Mouse (Mus musculus) limb, embryonic 15.5 days (tissue): ENCODE results near the gene Prn. TPM values are rescaled to one million over a fixed set of nuclear protein-coding genes. Genes with fewer than 3 reads are reported as not detected.

Source experiments
- ATAC-seq: fragments of 200-750 bp; cut with Nextera tagmentation; 2 replicates; pipeline ENCODE4 v1.8.0; 2017; ENCODE audit warnings: low read depth, moderate TSS enrichment; ENCODE audit not compliant: insufficient number of reproducible peaks, low FRiP score, low TSS enrichment
- H3K27ac ChIP-seq: fragments of 300-500 bp; sonication (generic); 2 replicates; pipeline ENCODE4 v1.5.1; 2015; ENCODE audit warnings: moderate library complexity, mild to moderate bottlenecking, inconsistent platforms
- H3K27me3 ChIP-seq: fragments of 300-500 bp; sonication (generic); 2 replicates; pipeline ENCODE4 v1.6.1; 2015; ENCODE audit warnings: inconsistent platforms
- H3K36me3 ChIP-seq: fragments of 300-500 bp; sonication (generic); 2 replicates; pipeline ENCODE4 v1.6.1; 2015; ENCODE audit warnings: inconsistent platforms
- H3K4me1 ChIP-seq: fragments of 300-500 bp; sonication (generic); 2 replicates; pipeline ENCODE4 v1.6.1; 2015; ENCODE audit warnings: inconsistent platforms
- H3K4me2 ChIP-seq: fragments of 300-500 bp; sonication (generic); 2 replicates; pipeline ENCODE4 v1.6.1; 2015; ENCODE audit warnings: mild to moderate bottlenecking, inconsistent platforms
- H3K4me3 ChIP-seq: fragments of 300-500 bp; sonication (generic); 2 replicates; pipeline ENCODE4 v1.5.1; 2015; ENCODE audit warnings: mild to moderate bottlenecking, inconsistent platforms
- H3K9ac ChIP-seq: fragments of 300-500 bp; sonication (generic); 2 replicates; pipeline ENCODE4 v1.6.1; 2015; ENCODE audit warnings: inconsistent platforms
- H3K9me3 ChIP-seq: fragments of 300-500 bp; sonication (generic); 2 replicates; pipeline ENCODE4 v1.6.1; 2016; ENCODE audit warnings: inconsistent platforms
- WGBS: fragments of 180-500 bp; shearing (Covaris S2); methylation state at CpG from one replicate; pipeline ENCODE4 v1.1.7; 2015; 5-methylcytosine and 5-hydroxymethylcytosine counted together
- polyA plus RNA-seq: library from polyadenylated mRNA; unstranded; fragments of >200 nt; fragmentation: Nextera tagmentation; extraction: Ambion mirVana; gene quantifications from 2 replicates; pipeline ENCODE4 v1.2.1, GENCODE M21; 2015

Gene Prn
- polyA plus RNA-seq, 1 experiment from 2014 or later, result not detected

DNA sequence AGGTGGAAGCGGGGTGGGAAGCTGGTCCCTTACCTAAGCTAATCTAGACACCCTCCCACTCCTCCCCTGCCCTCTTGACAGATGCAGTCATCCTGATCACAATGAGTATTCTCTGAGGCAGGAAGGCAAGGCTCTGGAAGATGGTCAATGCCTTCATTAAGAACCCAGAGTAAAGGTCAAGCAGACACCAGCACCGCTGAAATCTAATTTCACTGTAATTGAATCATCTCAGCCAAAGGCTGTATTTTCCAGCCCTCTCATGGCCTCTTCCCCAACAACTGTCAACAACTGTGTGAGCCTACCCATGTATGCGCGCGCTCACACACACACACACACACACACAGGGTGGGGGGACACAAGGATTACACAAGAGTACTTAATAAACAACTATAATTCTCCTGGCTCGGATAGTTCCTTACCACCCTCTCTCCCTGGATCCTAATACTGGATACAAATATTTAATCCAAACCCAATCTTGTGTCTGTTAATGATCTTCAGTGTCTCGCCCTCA is 1.4 kb upstream of the Prn start:
- Histone ChIP-seq H3K9ac (no peak overlapping the region), H3K4me2 (no peak overlapping the region), H3K4me3 (no peak overlapping the region), H3K27ac (no peak overlapping the region), H3K9me3 (no peaks in the 10 kb centered on the region), H3K4me1 (0 out of 2 replicates have a peak, but pooled peaks cover 4% of the 10 kb centered on the region), H3K27me3 (no peaks in the 10 kb centered on the region), H3K36me3 (no peaks in the 10 kb centered on the region)
- no peak for ATAC-seq
- WGBS, result 95% methylated on average over 7 of the region's 7 CpGs

DNA sequence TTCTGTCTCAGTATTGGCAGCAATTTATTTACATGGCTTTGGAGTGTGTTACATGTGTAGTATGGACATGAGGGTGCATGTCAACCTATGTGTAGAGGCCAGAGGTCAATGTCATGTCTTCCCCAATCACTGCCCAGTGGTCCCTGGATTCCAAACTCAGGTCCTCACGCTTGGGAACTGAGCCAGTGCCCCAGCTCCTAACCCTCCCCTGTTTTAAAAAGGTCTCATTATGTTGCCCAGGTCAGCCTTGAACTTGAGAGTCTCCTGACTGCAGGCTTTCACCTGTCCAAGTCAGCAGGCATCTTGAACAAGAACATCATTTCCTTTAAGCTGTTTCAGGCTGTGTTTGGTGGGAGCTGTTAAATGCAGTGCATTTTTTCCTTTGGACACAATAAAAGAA is 851 bp upstream of the Prn start:
- Histone ChIP-seq H3K36me3 (no peaks in the 10 kb centered on the region), H3K4me2 (peak overlapping the region; percentile 82; the same call in 1 of the 2 replicates), H3K27ac (no peak overlapping the region), H3K27me3 (no peaks in the 10 kb centered on the region), H3K9me3 (no peaks in the 10 kb centered on the region), H3K4me3 (no peak overlapping the region), H3K4me1 (0 out of 2 replicates have a peak, but pooled peaks cover 4% of the 10 kb centered on the region), H3K9ac (no peak overlapping the region)
- no peak for ATAC-seq
- 76% methylated on average over 1 of the region's 1 CpGs for WGBS

DNA sequence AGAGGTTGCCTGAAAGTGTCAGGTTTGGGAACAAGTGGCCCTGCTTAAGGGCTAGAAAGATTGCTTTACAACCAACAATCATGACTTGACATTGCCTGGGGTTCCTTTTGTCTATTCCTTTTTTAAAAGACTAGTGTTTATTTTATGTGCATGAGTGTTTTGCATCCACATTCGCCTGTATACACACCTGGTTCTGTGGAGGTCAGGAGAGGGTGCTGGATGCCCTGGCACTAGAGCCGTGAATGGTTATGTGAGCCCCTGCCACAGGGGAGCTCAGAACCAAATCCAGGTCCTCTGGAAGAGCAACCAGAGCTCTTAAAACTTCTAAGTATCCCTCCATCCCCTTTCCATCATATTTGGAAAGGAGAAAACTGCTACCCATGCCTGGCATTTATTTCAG is 1.1 kb downstream of the Prn start:
- no peak overlapping the region for H3K9ac ChIP-seq
- 48% methylated on average over 2 of the region's 2 CpGs for WGBS
- no peak for ATAC-seq

DNA sequence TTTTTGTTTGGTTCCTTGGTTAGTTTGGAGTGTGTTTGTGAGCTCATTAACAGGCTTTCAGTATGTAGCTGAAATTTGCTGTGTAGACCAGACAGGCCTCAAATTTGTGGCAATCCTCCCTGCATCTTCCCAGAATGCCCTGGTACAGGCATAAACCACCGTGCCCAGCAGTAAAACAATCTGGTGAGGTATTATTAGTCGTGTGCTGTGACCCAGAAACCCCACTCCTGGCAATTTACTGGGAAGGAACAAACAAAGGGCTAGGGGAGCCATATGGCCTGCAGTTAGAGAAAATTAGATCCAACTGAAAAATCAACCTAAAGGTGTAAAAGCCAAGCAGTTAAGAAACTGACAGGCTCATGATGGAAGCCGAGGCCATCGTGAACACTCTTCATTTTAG is 1.6 kb downstream of the Prn start:
- 29% methylated on average over 4 of the region's 4 CpGs for WGBS
- Histone ChIP-seq H3K27me3 (no peaks in the 10 kb centered on the region), H3K36me3 (no peaks in the 10 kb centered on the region), H3K4me2 (no peak overlapping the region), H3K27ac (no peak overlapping the region), H3K4me1 (0 out of 2 replicates have a peak, but pooled peaks cover 4% of the 10 kb centered on the region), H3K9me3 (no peaks in the 10 kb centered on the region), H3K9ac (no peak overlapping the region), H3K4me3 (no peak overlapping the region)
- no peak for ATAC-seq

More for the DNA sequence above, 1.1 kb downstream of the Prn start:
- H3K27me3 ChIP-seq, result no peaks in the 10 kb centered on the region
- peak overlapping the region; percentile 82 for H3K4me2 ChIP-seq
- H3K27ac ChIP-seq, result no peak overlapping the region
- H3K4me3 ChIP-seq, result peak overlapping the region; percentile 73
- no peaks in the 10 kb centered on the region for H3K9me3 ChIP-seq
- H3K4me1 ChIP-seq, result 0 out of 2 replicates have a peak, but pooled peaks cover 4% of the 10 kb centered on the region
- no peaks in the 10 kb centered on the region for H3K36me3 ChIP-seq

DNA sequence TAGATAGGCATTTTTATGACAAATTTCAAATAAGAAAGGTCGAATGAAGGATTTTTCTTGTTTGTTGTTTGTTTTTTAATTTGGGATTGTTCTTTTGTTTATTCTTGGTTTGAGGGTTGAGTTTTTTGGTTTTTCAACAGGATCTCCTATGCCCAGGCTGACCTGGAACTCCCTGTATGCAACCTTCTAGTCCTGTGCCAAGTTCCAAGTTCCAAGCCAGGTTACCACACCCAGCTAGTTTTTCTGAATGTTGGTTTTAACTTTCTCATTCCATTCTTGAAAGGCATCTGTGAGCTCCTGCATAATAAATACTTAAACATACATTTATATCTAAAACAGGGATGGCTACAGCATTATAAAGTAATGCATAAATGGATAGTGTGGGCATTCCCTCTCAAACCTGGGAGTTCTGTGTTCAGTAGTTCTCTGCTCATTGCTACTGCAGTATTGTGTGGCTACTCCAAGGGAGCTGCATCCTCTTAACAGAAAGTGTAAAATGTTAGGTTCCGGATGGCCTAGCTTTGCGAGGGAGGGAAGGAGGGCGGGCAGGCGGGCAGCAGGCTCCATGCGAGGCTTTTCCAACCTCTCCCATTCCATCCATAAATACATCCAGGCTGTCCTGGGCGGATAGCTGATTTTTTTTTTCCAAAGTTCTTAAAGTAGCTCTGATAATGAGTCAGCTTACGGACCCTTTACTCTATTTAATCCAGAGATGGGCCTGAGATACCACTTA is 2.9 kb downstream of the Prn start:
- no peak overlapping the region for H3K27ac ChIP-seq
- no peak for ATAC-seq
- no peak overlapping the region for H3K9ac ChIP-seq
- H3K4me3 ChIP-seq, result no peak overlapping the region
- peaks cover 2% of the 10 kb centered on the region; the same call in 1 of the 2 replicates for H3K36me3 ChIP-seq
- H3K9me3 ChIP-seq, result no peaks in the 10 kb centered on the region
- no peaks in the 10 kb centered on the region for H3K27me3 ChIP-seq
- H3K4me2 ChIP-seq, result no peak overlapping the region
- 0 out of 2 replicates have a peak, but pooled peaks cover 4% of the 10 kb centered on the region for H3K4me1 ChIP-seq
- WGBS, result 71% methylated on average over 8 of the region's 8 CpGs

DNA sequence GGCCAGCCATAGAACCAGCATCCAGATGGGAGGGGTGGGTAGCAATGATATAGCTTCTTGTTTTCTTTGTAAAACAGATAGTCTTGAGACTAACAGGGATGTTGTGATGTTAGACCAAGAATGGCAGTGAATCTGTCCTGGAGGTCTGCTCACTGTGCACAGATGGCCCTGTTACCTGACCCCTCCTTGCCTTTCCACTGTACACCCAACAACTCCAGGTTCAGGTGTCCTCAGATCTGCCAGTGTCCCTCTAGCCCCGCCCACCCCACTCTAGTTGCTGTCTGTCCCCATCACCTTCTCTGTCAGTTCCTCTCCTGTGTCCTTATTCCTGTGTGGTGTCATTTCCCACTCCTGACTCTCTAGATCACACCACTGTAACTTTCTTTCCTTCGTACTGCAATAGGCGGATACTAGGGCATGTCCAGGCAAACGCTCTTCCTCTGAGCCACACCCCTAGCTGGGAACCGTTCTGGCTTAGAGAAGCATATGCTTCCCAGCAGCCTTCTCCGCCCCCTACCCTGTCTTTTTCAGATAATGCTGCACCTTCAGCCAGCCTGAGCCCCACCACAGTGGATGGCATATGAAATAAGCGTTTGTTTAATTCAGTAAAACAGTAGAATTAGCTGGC is 22.6 kb downstream of the Prn start:
- no peak overlapping the region for H3K4me3 ChIP-seq
- H3K27ac ChIP-seq, result no peak overlapping the region
- WGBS, result 62% methylated on average over 7 of the region's 7 CpGs
- no peaks in the 10 kb centered on the region for H3K9me3 ChIP-seq
- H3K4me2 ChIP-seq, result no peak overlapping the region
- peaks cover 6% of the 10 kb centered on the region for H3K36me3 ChIP-seq
- no peak overlapping the region for H3K9ac ChIP-seq
- H3K4me1 ChIP-seq, result peaks cover 12% of the 10 kb centered on the region
- ATAC-seq, result no peak
- no peaks in the 10 kb centered on the region for H3K27me3 ChIP-seq

DNA sequence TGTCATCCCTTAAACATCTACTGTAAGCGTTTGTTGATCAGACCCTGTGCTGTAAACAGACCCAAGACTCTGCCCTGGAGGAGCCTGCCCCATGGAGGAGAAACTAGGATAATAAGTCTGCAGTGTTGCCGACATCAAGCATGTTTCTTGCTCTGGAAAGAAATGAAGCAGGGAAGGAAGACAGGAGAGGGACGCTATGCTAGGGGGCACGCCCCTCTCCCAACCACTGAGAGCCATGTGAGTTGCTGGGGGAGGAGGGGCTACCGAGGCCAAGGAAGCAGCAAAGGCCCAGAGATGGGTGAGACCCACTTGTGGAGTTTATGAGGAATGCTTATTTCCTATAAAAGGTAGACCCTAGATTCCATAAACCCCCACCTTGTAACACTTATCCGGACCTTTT is 23.3 kb downstream of the Prn start:
- WGBS, result 27% methylated on average over 6 of the region's 6 CpGs
- ATAC-seq, result no peak
- no peaks in the 10 kb centered on the region for H3K27me3 ChIP-seq
- H3K4me2 ChIP-seq, result no peak overlapping the region
- no peak overlapping the region for H3K9ac ChIP-seq
- peaks cover 6% of the 10 kb centered on the region for H3K36me3 ChIP-seq
- H3K4me1 ChIP-seq, result peaks cover 12% of the 10 kb centered on the region
- no peak overlapping the region for H3K27ac ChIP-seq
- no peaks in the 10 kb centered on the region for H3K9me3 ChIP-seq
- no peak overlapping the region for H3K4me3 ChIP-seq

DNA sequence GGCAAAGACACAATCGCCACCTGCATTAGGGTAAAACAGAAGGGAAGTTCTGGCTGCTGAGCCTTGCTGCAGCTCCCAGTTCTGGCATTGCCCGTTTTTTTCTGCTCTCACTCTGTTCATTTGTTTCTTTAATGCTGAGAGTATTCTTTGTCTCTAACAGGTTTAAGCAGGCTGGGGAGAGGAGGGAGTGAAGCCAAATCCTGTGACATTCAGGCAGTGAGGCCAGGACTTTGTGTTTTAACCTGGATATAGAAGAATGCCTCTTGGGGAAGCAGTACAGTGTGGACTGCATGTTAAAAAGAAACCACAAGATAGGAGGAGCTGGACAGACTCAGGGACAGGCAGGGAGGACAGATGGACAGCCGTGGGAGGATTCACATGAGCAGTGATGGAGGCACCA is 23.8 kb downstream of the Prn start:
- Histone ChIP-seq H3K4me1 (peaks cover 12% of the 10 kb centered on the region), H3K36me3 (peaks cover 6% of the 10 kb centered on the region), H3K4me2 (no peak overlapping the region), H3K9ac (no peak overlapping the region), H3K27ac (no peak overlapping the region), H3K27me3 (no peaks in the 10 kb centered on the region), H3K9me3 (no peaks in the 10 kb centered on the region), H3K4me3 (no peak overlapping the region)
- ATAC-seq, result no peak
- 60% methylated on average over 3 of the region's 3 CpGs for WGBS

DNA sequence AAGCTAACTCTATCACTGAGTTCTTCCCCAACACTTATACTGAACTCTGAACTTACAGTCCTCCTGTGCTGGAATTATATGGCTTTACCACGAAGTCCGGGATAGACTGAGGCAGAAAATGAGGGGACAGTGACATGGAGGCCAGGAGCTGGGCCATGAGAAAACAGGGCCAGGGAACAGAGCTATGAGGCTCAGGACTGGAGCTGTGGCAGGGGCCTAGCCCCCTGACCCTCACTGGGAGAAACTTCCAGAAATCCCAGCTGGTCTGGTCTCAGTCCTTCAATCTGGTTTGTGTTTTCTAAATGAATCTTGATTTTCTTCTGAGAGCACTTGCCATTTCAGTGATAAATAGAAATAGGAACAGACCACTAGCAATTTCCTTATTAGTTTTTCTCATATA is 24.5 kb downstream of the Prn start:
- peaks cover 12% of the 10 kb centered on the region for H3K4me1 ChIP-seq
- no peak for ATAC-seq
- no peak overlapping the region for H3K9ac ChIP-seq

DNA sequence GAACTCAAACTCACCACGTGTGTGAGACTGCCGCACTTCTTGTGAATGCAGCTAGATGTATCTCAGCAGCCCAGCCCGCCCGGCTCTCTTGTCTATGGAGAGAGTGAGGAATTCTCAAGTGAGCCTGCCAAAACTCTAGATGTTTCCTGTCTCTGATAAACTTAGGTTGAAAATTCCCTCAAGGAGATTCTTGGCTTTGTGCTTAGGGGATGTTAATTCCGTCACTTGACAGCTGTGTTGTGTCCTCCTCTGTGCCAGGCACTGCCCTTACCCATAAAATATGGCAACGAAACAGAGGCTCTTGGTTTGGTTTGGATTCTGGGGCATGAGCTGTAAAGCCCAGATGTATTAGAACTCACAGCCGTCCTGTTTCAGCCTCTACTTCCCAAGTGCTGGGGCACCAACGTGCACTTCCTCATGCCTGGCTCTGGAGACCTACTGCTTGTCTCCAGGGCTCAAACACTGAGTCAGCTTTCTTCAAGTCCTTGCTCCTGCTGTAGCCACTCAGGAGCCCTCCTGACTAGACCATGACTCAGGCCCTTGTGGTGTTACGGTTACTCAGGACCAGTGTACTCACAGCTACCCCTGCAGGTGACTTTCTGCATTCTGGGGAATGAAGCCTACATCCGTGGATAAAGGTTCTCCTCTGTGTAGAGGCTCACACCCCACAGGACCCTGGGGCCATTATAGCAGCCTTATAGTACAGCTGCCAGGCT is 25.8 kb downstream of the Prn start:
- Histone ChIP-seq H3K36me3 (peaks cover 6% of the 10 kb centered on the region), H3K27me3 (no peaks in the 10 kb centered on the region), H3K4me1 (peaks cover 12% of the 10 kb centered on the region), H3K4me3 (no peak overlapping the region), H3K4me2 (no peak overlapping the region), H3K9ac (no peak overlapping the region), H3K27ac (no peak overlapping the region), H3K9me3 (no peaks in the 10 kb centered on the region)
- 74% methylated on average over 10 of the region's 10 CpGs for WGBS
- no peak for ATAC-seq

More for the DNA sequence above, 24.5 kb downstream of the Prn start:
- no peak overlapping the region for H3K4me2 ChIP-seq
- 89% methylated on average over 2 of the region's 2 CpGs for WGBS
- no peaks in the 10 kb centered on the region for H3K9me3 ChIP-seq
- H3K36me3 ChIP-seq, result peaks cover 6% of the 10 kb centered on the region
- H3K27ac ChIP-seq, result no peak overlapping the region
- no peaks in the 10 kb centered on the region for H3K27me3 ChIP-seq
- no peak overlapping the region for H3K4me3 ChIP-seq

DNA sequence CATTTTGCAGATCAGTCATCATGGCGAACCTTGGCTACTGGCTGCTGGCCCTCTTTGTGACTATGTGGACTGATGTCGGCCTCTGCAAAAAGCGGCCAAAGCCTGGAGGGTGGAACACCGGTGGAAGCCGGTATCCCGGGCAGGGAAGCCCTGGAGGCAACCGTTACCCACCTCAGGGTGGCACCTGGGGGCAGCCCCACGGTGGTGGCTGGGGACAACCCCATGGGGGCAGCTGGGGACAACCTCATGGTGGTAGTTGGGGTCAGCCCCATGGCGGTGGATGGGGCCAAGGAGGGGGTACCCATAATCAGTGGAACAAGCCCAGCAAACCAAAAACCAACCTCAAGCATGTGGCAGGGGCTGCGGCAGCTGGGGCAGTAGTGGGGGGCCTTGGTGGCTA is 26.7 kb downstream of the Prn start:
- Histone ChIP-seq H3K4me1 (peaks cover 12% of the 10 kb centered on the region), H3K4me2 (no peak overlapping the region), H3K27ac (no peak overlapping the region), H3K36me3 (peaks cover 6% of the 10 kb centered on the region), H3K4me3 (no peak overlapping the region), H3K27me3 (no peaks in the 10 kb centered on the region), H3K9me3 (no peaks in the 10 kb centered on the region), H3K9ac (no peak overlapping the region)
- WGBS, result 97% methylated on average over 10 of the region's 10 CpGs
- ATAC-seq, result no peak
